Mouse (Mus musculus) cerebellum, postnatal 4 days (tissue): ENCODE results near the gene Nckap1.

Experiments used
- DNase-seq, 2 experiments: peaks; one replicate each; pipeline ENCODE4 v3.0.0; 2022; ENCODE audit warnings: low spot score in 2 of 2, mixed read lengths in 1 of 2

The Nckap1 gene

DNA sequence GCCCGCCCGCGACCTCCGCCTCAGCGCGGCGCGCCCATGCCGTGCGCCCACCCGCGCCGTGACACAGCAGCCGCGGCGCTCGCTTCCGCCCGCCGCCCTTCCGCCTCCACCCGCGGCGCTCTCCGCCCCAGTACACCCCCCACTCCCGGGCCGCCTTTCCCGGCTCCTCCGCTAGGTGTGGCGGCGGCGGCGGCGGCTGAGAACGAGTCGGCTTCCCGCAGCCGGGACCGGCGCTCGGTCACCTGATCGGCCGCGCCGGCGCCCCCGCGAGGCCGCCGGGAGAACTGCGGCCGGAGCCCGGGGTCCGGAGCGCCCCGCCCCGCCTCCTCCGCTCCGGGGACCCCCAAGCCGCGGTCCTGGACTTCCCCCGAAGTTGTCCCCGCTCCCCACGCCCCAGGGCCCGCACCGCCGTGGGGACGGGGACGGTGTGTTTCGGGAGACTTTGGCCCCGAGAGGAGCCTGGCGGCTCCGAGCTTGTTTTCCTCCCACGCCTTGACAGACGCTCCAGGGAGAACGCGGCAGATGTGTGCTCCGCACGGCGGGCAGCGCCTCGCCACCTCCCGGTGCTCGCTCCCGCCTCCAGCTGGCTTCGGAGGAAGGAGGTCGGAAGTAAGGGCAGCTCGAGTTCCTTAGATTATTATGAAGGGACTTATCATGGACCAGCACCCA, at the start of gene Nckap1:
TSS of gene Nckap1 (minus strand) at position 338 of the 669 bp plus-strand sequence.
- peak; percentile 73 to 94 for DNase-seq

DNA sequence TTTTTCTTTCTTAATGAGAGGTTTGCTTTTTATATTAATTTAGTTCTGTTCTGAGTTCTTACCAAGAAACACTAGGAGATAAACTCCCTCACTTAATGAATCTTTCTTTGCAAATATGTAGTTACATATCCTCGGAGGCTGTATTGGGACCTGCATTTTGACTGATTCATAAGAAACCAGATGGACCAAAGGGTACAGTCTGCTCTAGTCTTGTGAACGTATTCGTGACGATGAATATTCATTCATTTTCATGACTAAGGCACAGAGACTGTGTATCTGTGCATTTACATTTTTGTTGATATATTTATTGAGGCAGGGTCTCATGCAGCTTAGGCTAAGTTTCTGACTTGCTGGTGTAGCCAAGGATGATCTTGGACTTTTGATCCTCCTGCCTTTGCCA, 43.3 kb upstream of the Nckap1 start:
- no peak for DNase-seq

- DNase-seq, result no peak
Observed at GRCm38 (mm10) chr2:80621921-80622320, 40.7 kb upstream of the Nckap1 start.

- DNase-seq, result no peak
Observed at GRCm38 (mm10) chr2:80618991-80619390, 37.8 kb upstream of the Nckap1 start.

- DNase-seq, result peak; percentile 91 to 97
Observed at GRCm38 (mm10) chr2:80616854-80617737, 35.9 kb upstream of the Nckap1 start, which contains the start of the genes Dusp19 and Nup35. TSS of gene Dusp19 (plus strand) at chr2:80617045. TSS of gene Nup35 (plus strand) at chr2:80617236.

GRCm38 (mm10) chr2:80612796-80613195, 31.6 kb upstream of the Nckap1 start:
- DNase-seq, result peak in 1 of 2 experiments; percentile 18

GRCm38 (mm10) chr2:80612286-80612685, 31.1 kb upstream of the Nckap1 start:
- no peak for DNase-seq

- DNase-seq, result peak in 1 of 2 experiments; percentile 4
Observed at GRCm38 (mm10) chr2:80603771-80604426, 22.7 kb upstream of the Nckap1 start.

GRCm38 (mm10) chr2:80602756-80603155, 21.6 kb upstream of the Nckap1 start:
- no peak for DNase-seq

DNA sequence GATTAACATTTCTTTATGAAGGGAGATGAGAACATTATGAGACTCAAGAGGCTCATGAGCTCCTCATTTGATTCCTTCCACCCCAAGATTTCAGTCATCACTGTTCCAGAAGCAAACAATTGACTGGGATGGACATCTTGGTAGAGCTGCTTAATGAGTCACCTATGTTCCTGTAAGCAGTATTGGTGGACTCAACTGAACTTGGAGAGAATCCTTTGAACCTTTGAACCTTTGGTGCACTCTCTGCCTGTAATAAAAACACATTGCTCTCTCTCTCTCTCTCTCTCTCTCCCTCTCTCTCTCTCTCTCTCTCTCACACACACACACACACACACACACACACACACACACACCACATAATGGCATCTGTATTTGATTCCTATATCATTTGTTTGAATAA, 19.4 kb upstream of the Nckap1 start:
- DNase-seq, result no peak

- DNase-seq, result no peak
Observed at GRCm38 (mm10) chr2:80599850-80600249, 18.7 kb upstream of the Nckap1 start.

- DNase-seq, result no peak
Observed at GRCm38 (mm10) chr2:80596960-80597359, 15.8 kb upstream of the Nckap1 start.

DNA sequence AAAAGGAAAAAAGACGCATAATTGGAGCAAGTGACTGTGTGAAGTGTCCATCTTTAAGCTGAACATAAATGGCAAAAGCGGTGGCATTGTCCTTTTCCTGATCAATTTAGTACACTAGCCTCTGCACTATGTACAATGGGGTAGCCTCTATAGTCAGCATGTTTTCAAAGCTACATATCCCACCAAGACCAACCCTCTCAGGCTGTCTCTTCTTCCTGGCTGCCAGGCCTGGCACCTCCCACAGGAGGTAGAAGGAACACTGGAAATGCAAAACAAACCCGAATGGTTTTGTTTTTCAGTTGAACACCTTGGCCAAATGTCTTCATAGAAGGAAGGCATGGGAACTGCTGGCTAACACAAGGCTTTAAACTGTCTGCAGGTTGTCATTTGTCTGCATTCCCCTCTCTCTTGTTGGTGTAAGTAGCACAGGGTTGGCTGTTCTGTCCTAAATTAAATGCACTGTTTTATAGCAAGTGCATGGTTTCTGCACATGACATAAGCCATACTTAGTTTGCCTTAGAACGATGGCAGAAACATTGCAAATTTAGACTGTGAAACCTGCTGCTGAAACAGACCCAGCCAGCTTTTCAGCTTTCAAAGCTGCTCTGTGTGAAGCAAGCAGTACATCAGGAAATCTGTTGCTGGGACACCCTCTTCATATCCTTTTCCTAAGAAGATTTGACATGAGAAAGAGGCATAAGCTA, 13.2 kb upstream of the Nckap1 start:
- no peak for DNase-seq

DNA sequence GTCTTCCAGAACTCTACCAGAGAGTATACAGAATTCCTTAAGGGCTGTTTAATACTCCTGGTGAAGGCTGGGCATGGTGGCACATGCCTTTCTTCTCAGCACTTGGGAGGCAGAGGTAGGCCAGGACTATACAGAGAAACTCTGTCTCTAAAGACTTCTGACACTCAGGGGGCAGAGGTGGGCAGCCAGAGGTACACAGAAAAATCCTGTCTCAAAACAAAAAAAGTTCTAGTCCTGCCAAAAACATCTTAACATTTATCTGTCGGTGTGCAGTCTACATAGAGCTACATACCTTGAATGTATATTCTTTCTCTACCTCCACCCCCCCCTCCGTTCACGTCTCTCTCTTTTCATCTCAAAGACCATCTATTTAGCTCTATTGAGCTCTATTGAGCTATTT, 1.2 kb upstream of the Nckap1 start:
- no peak for DNase-seq

DNA sequence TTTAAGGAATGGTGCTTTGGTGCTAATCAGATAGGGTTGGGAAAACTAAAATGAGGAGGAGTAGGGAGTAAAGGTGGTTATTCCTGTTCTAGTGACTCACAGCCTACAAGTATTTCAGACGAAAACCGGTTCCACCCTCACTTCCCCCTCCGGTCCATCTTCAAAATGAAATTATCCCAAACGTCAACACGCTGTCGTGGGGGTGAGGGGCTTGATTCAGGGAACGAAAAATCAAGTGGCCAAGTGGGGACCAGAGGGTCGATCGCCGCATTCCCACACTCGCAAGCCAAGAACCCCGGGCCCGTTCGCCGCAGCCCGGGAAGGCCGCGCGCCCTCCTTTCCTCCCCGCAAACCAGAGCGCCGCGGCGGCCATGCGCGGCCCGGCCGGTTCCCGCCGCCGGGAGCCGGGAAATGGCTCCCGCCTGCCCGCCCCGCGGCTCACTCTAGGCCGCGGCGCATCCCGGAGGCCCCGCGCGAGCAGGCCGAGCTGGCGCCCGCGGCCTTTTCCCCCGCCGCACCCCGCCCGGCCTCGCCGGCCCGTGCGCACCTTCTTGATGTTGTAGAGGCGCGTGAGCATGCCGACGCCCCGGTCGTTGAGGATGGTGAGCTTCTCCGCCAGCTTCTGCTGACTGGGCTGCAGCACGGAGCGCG, 744 bp downstream of the Nckap1 start:
- DNase-seq, result no peak

DNA sequence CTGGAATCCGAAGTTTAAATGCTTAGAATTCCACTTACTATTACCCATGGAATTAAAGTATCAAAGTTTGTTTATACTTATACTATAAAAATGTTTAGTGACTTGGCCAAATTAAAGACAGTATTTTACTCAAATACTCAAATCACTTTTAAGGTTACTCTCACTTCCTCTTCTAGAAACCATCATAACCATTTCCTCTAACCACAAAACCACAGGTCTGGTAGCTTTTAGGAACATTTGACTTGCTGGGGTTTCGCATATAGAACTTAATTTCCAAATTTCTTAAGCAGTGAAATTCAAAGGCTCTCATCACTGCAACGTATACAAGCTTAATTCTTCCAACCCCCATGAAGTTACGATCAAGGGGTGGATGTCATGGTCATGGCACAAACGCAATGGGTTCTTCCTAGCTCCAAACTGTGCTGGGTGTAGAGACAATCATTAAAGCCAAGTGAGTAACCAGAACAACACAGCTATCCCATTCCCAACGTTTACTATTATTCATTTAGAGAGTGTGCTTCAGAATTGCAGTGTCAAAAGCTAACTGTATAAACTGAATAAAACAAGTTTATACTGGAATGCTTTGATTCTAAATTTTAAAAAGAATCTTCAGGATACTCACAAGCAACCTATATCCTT, 1.8 kb downstream of the Nckap1 start:
- DNase-seq, result no peak

GRCm38 (mm10) chr2:80577286-80577685, 3.9 kb downstream of the Nckap1 start:
- no peak for DNase-seq

DNA sequence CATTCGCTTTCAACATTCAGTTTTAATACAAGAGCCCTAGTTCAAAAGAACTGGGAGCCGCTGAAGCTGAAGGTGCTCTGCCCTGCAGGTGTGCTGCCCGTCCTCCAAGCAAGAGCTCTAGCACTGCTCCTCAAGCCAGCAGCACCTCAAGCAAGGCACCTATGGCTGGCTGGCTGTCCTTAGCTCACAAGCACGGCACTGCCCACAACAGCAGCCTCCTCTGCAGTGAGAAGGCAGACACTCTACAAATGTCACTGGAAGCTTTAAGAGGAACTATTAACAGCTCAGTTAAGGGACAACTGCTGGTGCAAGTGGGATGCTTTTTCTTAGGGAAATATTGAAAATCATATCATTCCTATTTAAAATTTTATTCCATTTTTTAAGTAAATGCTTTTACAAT, 10.5 kb downstream of the Nckap1 start:
- no peak for DNase-seq

DNA sequence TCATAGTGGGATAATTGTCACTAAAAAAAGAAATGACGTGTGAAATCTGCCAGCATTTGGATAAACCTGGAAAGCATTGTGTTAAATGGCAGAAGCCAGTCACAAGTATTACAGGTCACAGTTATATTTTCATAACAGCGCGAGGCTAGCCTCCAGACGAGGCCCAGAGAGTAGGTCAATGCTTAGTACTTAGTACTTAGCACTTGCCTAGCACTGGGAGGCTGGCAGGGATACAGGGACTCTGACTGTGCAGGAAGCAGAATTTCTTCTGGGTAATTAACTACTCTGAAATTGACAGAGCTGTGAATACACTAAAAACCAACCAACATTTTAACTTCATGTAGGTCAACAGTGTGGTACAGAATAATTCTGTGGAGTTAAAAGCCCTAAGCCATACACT, 13.8 kb downstream of the Nckap1 start:
- no peak for DNase-seq

- DNase-seq, result no peak
Observed at GRCm38 (mm10) chr2:80562253-80562652, 18.9 kb downstream of the Nckap1 start.

- no peak for DNase-seq
Observed at GRCm38 (mm10) chr2:80561478-80561877, 19.7 kb downstream of the Nckap1 start.
